Mouse (Mus musculus) hindbrain, embryonic 12.5 days (tissue): Measurements from ENCODE around the gene Prkar1b. TPM values are rescaled to one million over a fixed set of nuclear protein-coding genes. Genes with fewer than 3 reads are reported as not detected.

Experiments
- ATAC-seq: fragments of 200-750 bp; cut with Nextera tagmentation; 2 replicates; pipeline ENCODE4 v1.8.0; 2017; ENCODE audit warnings: moderate TSS enrichment; ENCODE audit not compliant: low FRiP score
- H3K27ac ChIP-seq: fragments of 300-500 bp; sonication (generic); 2 replicates; pipeline ENCODE4 v1.5.1; 2016; ENCODE audit warnings: mild to moderate bottlenecking
- H3K27me3 ChIP-seq: fragments of 300-500 bp; sonication (generic); 2 replicates; pipeline ENCODE4 v1.6.1; 2016; ENCODE audit warnings: mild to moderate bottlenecking
- H3K36me3 ChIP-seq: fragments of 300-500 bp; sonication (generic); 2 replicates; pipeline ENCODE4 v1.6.1; 2016; ENCODE audit warnings: mild to moderate bottlenecking
- H3K4me1 ChIP-seq: fragments of 300-500 bp; sonication (generic); 2 replicates; pipeline ENCODE4 v1.6.1; 2016
- H3K4me2 ChIP-seq: fragments of 300-500 bp; sonication (generic); replicated peaks from 2 replicates; pipeline ENCODE4 v1.6.1; 2016; ENCODE audit warnings: mild to moderate bottlenecking
- H3K4me3 ChIP-seq: fragments of 300-500 bp; sonication (generic); 2 replicates; pipeline ENCODE4 v1.5.1; 2016; ENCODE audit warnings: mild to moderate bottlenecking
- H3K9ac ChIP-seq: fragments of 300-500 bp; sonication (generic); 2 replicates; pipeline ENCODE4 v1.6.1; 2016; ENCODE audit warnings: mild to moderate bottlenecking, moderate library complexity
- H3K9me3 ChIP-seq: fragments of 300-500 bp; sonication (generic); replicated peaks from 2 replicates; pipeline ENCODE4 v1.6.1; 2016; ENCODE audit warnings: mild to moderate bottlenecking
- WGBS: fragments of 180-500 bp; shearing (Covaris S2); methylation state at CpG from one replicate; pipeline ENCODE4 v1.1.7; 2016; 5-methylcytosine and 5-hydroxymethylcytosine counted together
- polyA plus RNA-seq: library from polyadenylated mRNA; unstranded; fragments of >200 nt; fragmentation: Nextera tagmentation; extraction: Ambion mirVana; gene quantifications from 2 replicates; pipeline ENCODE4 v1.2.1, GENCODE M21; 2016

Prkar1b gene
- polyA plus RNA-seq, 1 experiment from 2014 or later, result 70.1 TPM

GRCm38 (mm10) chr5:139043546-139043945, 106.3 kb downstream of the Prkar1b start:
- no peaks in the 10 kb centered on the region for H3K27me3 ChIP-seq
- H3K27ac ChIP-seq, result no peak overlapping the region
- WGBS, result 68% methylated on average over 4 of the region's 4 CpGs
- H3K9ac ChIP-seq, result no peak overlapping the region
- no peak for ATAC-seq
- H3K36me3 ChIP-seq, result 0 out of 2 replicates have a peak, but pooled peaks cover 6% of the 10 kb centered on the region
- H3K4me3 ChIP-seq, result no peak overlapping the region
- no peaks in the 10 kb centered on the region for H3K9me3 ChIP-seq
- H3K4me2 ChIP-seq, result no peak overlapping the region
- H3K4me1 ChIP-seq, result 0 out of 2 replicates have a peak, but pooled peaks cover 2% of the 10 kb centered on the region

- no peaks in the 10 kb centered on the region for H3K9me3 ChIP-seq
- H3K27me3 ChIP-seq, result no peaks in the 10 kb centered on the region
- no peak for ATAC-seq
- H3K4me1 ChIP-seq, result 0 out of 2 replicates have a peak, but pooled peaks cover under 1% of the 10 kb centered on the region
- no peak overlapping the region for H3K4me2 ChIP-seq
- no peak overlapping the region for H3K4me3 ChIP-seq
- no peak overlapping the region for H3K9ac ChIP-seq
- 78% methylated on average over 12 of the region's 12 CpGs for WGBS
- H3K27ac ChIP-seq, result no peak overlapping the region
- 0 out of 2 replicates have a peak, but pooled peaks cover 6% of the 10 kb centered on the region for H3K36me3 ChIP-seq
Measured at GRCm38 (mm10) chr5:139042299-139042698, 107.5 kb downstream of the Prkar1b start.

GRCm38 (mm10) chr5:139035171-139035570, 114.6 kb downstream of the Prkar1b start:
- peak overlapping the region; percentile 55; the same call in 1 of the 2 replicates for H3K27ac ChIP-seq
- no peaks in the 10 kb centered on the region for H3K36me3 ChIP-seq
- H3K4me2 ChIP-seq, result no peak overlapping the region
- WGBS, result 62% methylated on average over 2 of the region's 2 CpGs
- H3K4me3 ChIP-seq, result no peak overlapping the region
- H3K27me3 ChIP-seq, result no peaks in the 10 kb centered on the region
- peaks cover 22% of the 10 kb centered on the region for H3K4me1 ChIP-seq
- H3K9me3 ChIP-seq, result no peaks in the 10 kb centered on the region
- ATAC-seq, result no peak
- H3K9ac ChIP-seq, result no peak overlapping the region

GRCm38 (mm10) chr5:139034746-139035145, 115.1 kb downstream of the Prkar1b start:
- Histone ChIP-seq H3K4me3 (no peak overlapping the region), H3K27ac (peak overlapping the region; percentile 76), H3K9me3 (no peaks in the 10 kb centered on the region), H3K4me2 (0 out of 2 replicates have a peak overlapping the region, but pooled peaks have one; percentile 7), H3K36me3 (no peaks in the 10 kb centered on the region), H3K9ac (no peak overlapping the region), H3K27me3 (no peaks in the 10 kb centered on the region), H3K4me1 (peaks cover 22% of the 10 kb centered on the region)
- WGBS, result 56% methylated on average over 6 of the region's 6 CpGs
- ATAC-seq, result no peak

DNA sequence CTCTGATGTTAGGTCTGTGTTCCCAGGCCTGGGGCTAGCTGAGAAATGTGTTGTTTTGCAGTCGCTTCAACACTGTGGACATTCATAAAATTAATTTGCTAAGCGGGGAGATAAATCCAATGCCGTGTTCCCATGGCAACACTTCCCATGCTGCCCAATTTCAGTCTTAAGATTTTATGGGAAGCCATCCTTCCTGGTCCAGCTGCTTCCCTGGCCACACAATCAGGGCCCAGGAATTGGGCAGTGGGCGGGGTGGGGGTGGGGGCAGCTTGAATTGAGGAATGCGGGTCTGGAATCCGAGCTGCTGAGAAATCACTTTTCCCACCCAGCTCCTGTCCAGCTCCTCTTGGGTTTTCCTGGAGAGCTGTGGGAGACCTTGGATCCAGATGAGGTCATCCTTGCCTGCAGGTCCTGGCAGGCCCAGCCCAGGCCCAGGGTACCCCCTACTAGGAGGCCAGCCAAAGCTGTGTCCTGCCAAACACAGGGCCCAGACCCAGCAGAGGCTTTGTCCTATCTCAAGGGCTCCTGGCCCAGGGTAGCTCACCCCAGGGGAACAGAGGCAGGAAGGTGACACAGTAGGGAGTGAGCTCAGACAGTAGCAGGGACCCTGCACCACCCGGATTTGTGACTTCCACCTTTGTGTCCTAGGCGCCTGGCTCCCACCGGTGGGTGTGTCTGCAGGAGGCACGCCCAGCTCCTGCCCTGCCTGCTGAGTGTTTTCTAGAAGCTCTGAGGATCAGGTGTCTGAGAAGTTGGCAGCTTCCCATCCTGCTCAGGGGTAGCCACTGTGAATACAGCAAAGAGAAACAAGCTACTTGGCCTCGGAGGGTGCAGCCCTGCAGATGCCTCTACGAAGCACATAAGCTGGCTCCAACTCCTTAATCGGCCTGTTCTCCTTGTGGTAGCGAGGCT, 116.1 kb downstream of the Prkar1b start:
- H3K27ac ChIP-seq, result peak overlapping the region; percentile 76
- ATAC-seq, result no peak
- no peaks in the 10 kb centered on the region for H3K36me3 ChIP-seq
- no peak overlapping the region for H3K9ac ChIP-seq
- no peak overlapping the region for H3K4me3 ChIP-seq
- WGBS, result 43% methylated on average over 14 of the region's 14 CpGs
- H3K9me3 ChIP-seq, result no peaks in the 10 kb centered on the region
- peaks cover 22% of the 10 kb centered on the region for H3K4me1 ChIP-seq
- no peaks in the 10 kb centered on the region for H3K27me3 ChIP-seq
- H3K4me2 ChIP-seq, result no peak overlapping the region

DNA sequence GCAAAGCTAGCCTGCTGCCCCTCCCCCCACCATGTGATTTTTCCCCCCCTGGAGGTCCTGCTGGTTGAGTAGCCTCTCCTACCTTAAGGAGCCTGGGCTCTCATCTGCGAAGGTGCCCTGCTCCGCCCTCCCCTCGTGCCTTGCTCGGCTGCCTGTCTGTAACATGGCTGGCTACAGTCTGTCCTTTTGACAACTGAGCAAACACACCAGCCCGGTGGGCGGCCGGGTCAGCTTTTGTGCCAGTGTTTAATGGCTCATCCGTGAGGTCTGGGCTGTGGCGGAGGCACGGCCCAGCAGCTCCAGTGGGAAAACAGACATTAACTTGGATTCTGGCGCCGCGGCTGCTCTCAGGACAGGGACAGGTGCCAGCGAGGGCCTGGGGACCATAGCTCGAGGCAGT, 122.2 kb downstream of the Prkar1b start:
- WGBS, result 23% methylated on average over 15 of the region's 15 CpGs

DNA sequence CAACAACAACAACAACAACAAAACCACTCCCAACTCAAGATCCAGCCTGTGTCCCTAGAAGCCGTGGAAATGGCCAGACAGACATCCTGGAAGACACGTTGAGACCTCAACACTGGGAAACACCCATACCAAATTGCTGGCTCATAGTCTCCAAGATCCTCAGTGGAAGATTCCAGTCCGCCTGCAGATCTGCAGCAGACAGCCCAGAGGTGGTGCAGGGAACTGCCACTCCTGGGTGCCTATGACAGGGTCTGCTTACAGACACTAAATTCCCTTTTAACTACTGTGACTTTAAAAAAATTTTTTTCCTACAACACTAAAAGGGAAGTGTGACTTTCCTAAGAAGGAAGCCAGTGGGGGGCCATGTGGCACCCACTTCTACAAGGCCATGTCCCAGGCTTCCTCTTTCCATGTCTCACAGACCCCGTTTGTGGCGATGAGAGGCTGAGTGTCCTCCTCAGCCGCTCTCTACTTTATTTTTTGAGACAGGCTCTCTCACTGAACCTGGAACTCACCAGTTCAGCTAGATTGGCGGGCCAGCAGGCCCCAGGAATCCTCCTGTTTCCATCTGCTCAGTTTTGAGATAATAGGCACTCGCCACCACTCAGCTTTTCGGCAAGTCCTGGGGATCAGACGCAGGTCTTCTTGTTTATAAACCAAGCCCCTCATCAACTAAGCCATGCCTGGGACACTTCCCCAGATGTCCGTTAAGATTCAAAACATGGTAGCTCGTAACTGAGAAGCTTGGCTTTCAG, 125.3 kb downstream of the Prkar1b start:
- Histone ChIP-seq H3K4me3 (no peak overlapping the region), H3K4me1 (peaks cover 10% of the 10 kb centered on the region), H3K4me2 (no peak overlapping the region), H3K27ac (no peak overlapping the region), H3K36me3 (0 out of 2 replicates have a peak, but pooled peaks cover under 1% of the 10 kb centered on the region), H3K9ac (no peak overlapping the region), H3K9me3 (no peaks in the 10 kb centered on the region), H3K27me3 (no peaks in the 10 kb centered on the region; the same call in 1 of the 2 replicates)
- no peak for ATAC-seq
- 80% methylated on average over 12 of the region's 12 CpGs for WGBS

More for the DNA sequence above, 122.2 kb downstream of the Prkar1b start:
- Histone ChIP-seq H3K9me3 (no peaks in the 10 kb centered on the region), H3K4me2 (no peak overlapping the region), H3K36me3 (no peaks in the 10 kb centered on the region), H3K9ac (peak overlapping the region; percentile 15; the same call in 1 of the 2 replicates), H3K27ac (0 out of 2 replicates have a peak overlapping the region, but pooled peaks have one; percentile 41), H3K4me1 (peaks cover 10% of the 10 kb centered on the region), H3K4me3 (no peak overlapping the region), H3K27me3 (no peaks in the 10 kb centered on the region)
- ATAC-seq, result no peak

GRCm38 (mm10) chr5:139020595-139020994, 129.2 kb downstream of the Prkar1b start:
- no peak overlapping the region for H3K27ac ChIP-seq
- ATAC-seq, result no peak
- H3K9ac ChIP-seq, result no peak overlapping the region
- no peaks in the 10 kb centered on the region for H3K4me1 ChIP-seq
- H3K27me3 ChIP-seq, result no peaks in the 10 kb centered on the region; the same call in 1 of the 2 replicates
- no peak overlapping the region for H3K4me3 ChIP-seq
- no peak overlapping the region for H3K4me2 ChIP-seq
- 0 out of 2 replicates have a peak, but pooled peaks cover 20% of the 10 kb centered on the region for H3K36me3 ChIP-seq
- no peaks in the 10 kb centered on the region for H3K9me3 ChIP-seq
- 70% methylated on average over 6 of the region's 6 CpGs for whole genome bisulfite sequencing

GRCm38 (mm10) chr5:139017371-139018124, 132.3 kb downstream of the Prkar1b start:
- Histone ChIP-seq H3K27me3 (no peaks in the 10 kb centered on the region; the same call in 1 of the 2 replicates), H3K4me1 (no peaks in the 10 kb centered on the region), H3K9me3 (no peaks in the 10 kb centered on the region), H3K4me2 (no peak overlapping the region), H3K9ac (no peak overlapping the region), H3K4me3 (no peak overlapping the region), H3K36me3 (0 out of 2 replicates have a peak, but pooled peaks cover 20% of the 10 kb centered on the region), H3K27ac (no peak overlapping the region)
- no peak for ATAC-seq
- 80% methylated on average over 15 of the region's 15 CpGs for WGBS

- Histone ChIP-seq H3K36me3 (0 out of 2 replicates have a peak, but pooled peaks cover 20% of the 10 kb centered on the region), H3K4me2 (no peak overlapping the region), H3K4me1 (no peaks in the 10 kb centered on the region), H3K4me3 (no peak overlapping the region), H3K27ac (no peak overlapping the region), H3K9me3 (no peaks in the 10 kb centered on the region), H3K9ac (no peak overlapping the region), H3K27me3 (no peaks in the 10 kb centered on the region)
- WGBS, result 79% methylated on average over 3 of the region's 3 CpGs
- no peak for ATAC-seq
Measured at GRCm38 (mm10) chr5:139015097-139015496, 134.7 kb downstream of the Prkar1b start.

DNA sequence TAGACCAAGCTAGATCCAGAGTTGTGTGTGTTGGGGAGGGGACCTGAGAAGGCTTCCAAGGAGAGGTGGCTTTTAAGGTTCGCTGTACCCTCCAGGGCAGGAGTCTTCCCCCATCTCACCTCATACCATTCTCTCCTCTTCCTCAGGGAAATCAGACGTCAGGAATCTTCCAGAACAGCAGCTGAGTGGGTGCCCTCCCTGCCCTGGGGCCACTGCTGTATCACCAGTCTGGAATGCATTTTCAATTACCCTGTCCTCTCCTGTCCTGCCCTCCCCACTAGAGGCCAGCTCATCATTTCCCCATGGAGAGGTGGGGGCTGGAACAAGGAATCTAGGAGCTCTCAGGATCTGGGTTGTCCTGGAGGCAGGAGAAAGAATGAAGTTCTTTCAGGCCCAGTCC, 139.2 kb downstream of the Prkar1b start:
- no peak overlapping the region for H3K4me3 ChIP-seq
- H3K4me2 ChIP-seq, result no peak overlapping the region
- H3K27ac ChIP-seq, result no peak overlapping the region
- H3K9me3 ChIP-seq, result no peaks in the 10 kb centered on the region
- H3K27me3 ChIP-seq, result no peaks in the 10 kb centered on the region; the same call in 1 of the 2 replicates
- ATAC-seq, result no peak
- H3K9ac ChIP-seq, result no peak overlapping the region
- WGBS, result 65% methylated on average over 2 of the region's 2 CpGs
- no peaks in the 10 kb centered on the region for H3K4me1 ChIP-seq
- H3K36me3 ChIP-seq, result no peaks in the 10 kb centered on the region
